Mouse (Mus musculus) midbrain, postnatal 0 days (tissue): ENCODE measurements at regions not wholly inside any gene's neighbourhood (a gene's known extent, or its start where the extent isn't known, plus 50 kb on each side); places are given as distances from the start of the nearest gene placed in this dataset.

Source experiments
- ATAC-seq: fragments of 200-750 bp; cut with Nextera tagmentation; 2 replicates; pipeline ENCODE4 v1.8.0; 2017; ENCODE audit warnings: moderate number of reproducible peaks, mild to moderate bottlenecking, moderate TSS enrichment, moderate library complexity; ENCODE audit not compliant: low FRiP score
- DNase-seq: peaks from one replicate; pipeline ENCODE4 v3.0.0-alpha.2; 2015; ENCODE audit warnings: low spot score
- H3K27ac ChIP-seq: fragments of 300-500 bp; sonication (generic); 2 replicates; pipeline ENCODE4 v1.5.1; 2014; ENCODE audit warnings: low read depth, mild to moderate bottlenecking, low read length, mixed read lengths
- H3K27me3 ChIP-seq: fragments of 300-500 bp; sonication (generic); 2 replicates; pipeline ENCODE4 v1.6.1; 2014; ENCODE audit warnings: low read length, control low read depth, mixed read lengths; ENCODE audit not compliant: insufficient read depth
- H3K36me3 ChIP-seq: fragments of 300-500 bp; sonication (generic); 2 replicates; pipeline ENCODE4 v1.6.1; 2014; ENCODE audit warnings: low read length, control low read depth, mixed read lengths; ENCODE audit not compliant: insufficient read depth
- H3K4me1 ChIP-seq: fragments of 300-500 bp; sonication (generic); 2 replicates; pipeline ENCODE4 v1.6.1; 2014; ENCODE audit warnings: mild to moderate bottlenecking, control low read depth, antibody characterized with exemption, low read length, mixed read lengths; ENCODE audit not compliant: insufficient read depth
- H3K4me2 ChIP-seq: fragments of 300-500 bp; sonication (generic); 2 replicates; pipeline ENCODE4 v1.6.1; 2014; ENCODE audit warnings: low read depth, mild to moderate bottlenecking, low read length, mixed read lengths; ENCODE audit not compliant: poor library complexity, severe bottlenecking
- H3K4me3 ChIP-seq: fragments of 300-500 bp; sonication (generic); 2 replicates; pipeline ENCODE4 v1.5.1; 2014; ENCODE audit warnings: low read depth, mild to moderate bottlenecking, low read length, moderate library complexity
- H3K9ac ChIP-seq: fragments of 300-500 bp; sonication (generic); replicated peaks from 2 replicates; pipeline ENCODE4 v1.6.1; 2014; ENCODE audit warnings: mild to moderate bottlenecking, low read length, moderate library complexity, mixed read lengths; ENCODE audit not compliant: poor library complexity, severe bottlenecking
- H3K9me3 ChIP-seq: fragments of 300-500 bp; sonication (generic); 2 replicates; pipeline ENCODE4 v1.6.1; 2016; ENCODE audit warnings: low read length, control low read depth
- CTCF ChIP-seq: IDR thresholded peaks from 2 replicates; pipeline ENCODE4 v1.5.1; 2016; ENCODE audit warnings: antibody characterized with exemption, mild to moderate bottlenecking
- WGBS: fragments of 180-500 bp; shearing (Covaris S2); extraction: QIAGEN DNeasy Blood & Tissue Kit; methylation state at CpG from one replicate; pipeline ENCODE4 v1.1.7; 2014; 5-methylcytosine and 5-hydroxymethylcytosine counted together

DNA sequence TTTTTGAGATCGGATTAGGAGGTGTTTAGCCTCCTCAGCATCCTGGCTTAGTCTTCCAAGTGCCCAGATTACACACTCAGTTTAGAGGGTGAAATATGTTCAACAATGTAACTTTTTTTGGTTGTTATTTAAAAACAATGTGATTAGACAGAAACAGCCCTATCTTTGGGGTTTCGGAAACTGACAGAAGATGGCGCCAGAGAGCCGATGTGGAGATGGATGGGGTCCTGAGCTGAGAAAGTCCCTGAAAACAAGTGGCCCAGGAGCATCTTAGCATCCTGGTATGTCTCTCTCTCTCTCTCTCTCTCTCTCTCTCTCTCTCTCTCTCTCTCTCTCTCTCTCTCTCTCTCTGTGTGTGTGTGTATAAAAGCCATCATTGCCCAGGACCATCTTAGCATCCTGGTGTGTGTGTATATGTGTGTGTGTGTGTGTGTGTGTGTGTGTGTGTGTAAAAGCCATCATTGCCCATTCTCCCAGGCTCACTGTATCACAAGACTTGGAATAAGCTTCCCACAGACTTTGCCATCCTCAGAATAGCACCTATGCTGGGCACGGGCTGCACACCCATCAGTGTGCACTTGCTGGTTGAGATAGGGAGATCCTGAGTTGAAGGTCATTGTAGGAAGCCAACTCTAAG lies 84.2 kb upstream of the Fam174b start:
- Histone ChIP-seq H3K27me3 (no peaks in the 10 kb centered on the region), H3K9me3 (no peaks in the 10 kb centered on the region), H3K27ac (no peak overlapping the region), H3K4me1 (no peaks in the 10 kb centered on the region), H3K4me2 (no peak overlapping the region), H3K36me3 (no peaks in the 10 kb centered on the region), H3K4me3 (no peak overlapping the region), H3K9ac (no peak overlapping the region)
- WGBS, result 27% methylated on average over 5 of the region's 5 CpGs
- peak; percentile 94 for TF ChIP-seq CTCF
- ATAC-seq, result no peak
- DNase-seq, result peak; percentile 76

DNA sequence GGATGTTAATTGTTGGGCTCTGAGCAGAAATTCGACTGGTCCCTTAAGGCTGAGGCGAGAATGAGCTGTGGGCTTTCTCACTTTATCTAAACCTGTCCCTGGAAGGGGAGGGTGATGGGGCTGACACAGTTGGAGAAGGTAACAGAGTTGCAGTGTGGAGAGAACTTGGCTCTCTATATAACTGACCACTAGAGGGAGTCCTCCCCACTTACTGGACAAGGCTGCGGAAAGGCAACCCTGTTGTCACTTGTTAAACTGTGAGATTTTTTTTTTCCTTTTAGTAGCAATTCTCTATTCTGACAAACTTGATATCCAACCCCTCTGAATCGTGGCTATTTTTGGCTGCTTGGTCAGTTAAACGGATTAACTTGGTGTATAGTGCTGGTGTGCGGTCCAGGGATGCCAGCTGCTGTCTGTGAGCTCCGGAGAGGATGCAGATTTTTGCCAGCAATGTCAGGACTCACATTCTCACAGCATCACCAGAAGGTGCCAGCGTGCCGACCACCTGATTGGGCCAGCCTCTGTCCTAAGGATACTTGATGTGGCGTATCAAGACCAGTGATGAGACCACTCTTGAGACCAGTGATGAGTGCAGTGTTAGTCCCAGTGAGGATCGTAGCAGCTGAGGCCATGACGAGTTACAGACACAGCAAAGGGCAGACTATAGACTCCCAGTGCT lies 85.8 kb upstream of the Fam174b start:
- ATAC-seq (peak; percentile 72), DNase-seq (peak; percentile 83)
- Histone ChIP-seq H3K4me2 (peak overlapping the region; percentile 26; the same call in 1 of the 2 replicates), H3K9ac (no peak overlapping the region), H3K36me3 (no peaks in the 10 kb centered on the region), H3K27ac (no peak overlapping the region), H3K27me3 (no peaks in the 10 kb centered on the region), H3K9me3 (no peaks in the 10 kb centered on the region), H3K4me1 (no peaks in the 10 kb centered on the region), H3K4me3 (no peak overlapping the region)
- TF ChIP-seq CTCF, result peak; percentile 91
- WGBS, result 18% methylated on average over 12 of the region's 12 CpGs

DNA sequence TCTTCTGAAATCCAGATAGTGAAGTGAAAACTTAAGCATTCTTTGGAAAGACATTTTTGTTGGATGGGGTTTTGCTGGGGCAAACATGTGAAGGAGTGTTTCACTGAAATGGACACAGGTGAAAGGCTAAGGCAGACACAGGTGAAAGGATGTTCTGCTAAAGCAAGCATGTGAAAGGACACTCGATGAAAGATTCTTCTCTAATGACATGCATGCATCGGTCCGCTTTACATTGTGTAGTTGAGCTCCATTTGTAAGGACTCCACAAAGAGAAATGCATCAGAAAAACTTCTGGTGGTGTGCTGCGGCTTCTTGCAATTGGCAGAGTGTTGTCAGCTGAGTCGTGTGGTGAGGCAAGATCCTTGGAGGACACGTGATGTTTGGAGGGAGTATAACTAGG lies 89.2 kb upstream of the Fam174b start:
- ATAC-seq, result no peak

DNA sequence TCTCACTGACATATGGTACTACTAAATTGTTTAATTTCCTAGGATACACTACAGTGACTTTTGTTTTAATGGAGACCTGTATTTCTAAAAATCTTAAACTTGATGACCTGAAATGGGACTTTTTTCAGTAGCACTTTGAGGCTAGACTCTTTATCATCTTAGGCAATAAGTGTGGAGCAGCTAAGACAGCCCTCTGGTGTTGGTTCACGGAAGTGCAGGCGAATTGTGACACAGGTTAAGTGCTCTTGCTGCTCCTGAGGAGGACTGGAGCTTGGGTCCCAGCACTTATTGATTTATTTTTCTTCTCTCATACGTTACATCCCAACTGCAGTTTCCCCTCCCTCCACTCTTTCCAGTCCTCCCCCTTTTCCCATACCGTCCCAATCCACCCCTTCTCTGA lies 92.1 kb upstream of the Fam174b start:
- no peaks in the 10 kb centered on the region for H3K36me3 ChIP-seq
- no peak overlapping the region for H3K27ac ChIP-seq
- no peaks in the 10 kb centered on the region for H3K27me3 ChIP-seq
- H3K4me3 ChIP-seq, result no peak overlapping the region
- WGBS, result 40% methylated on average over 4 of the region's 4 CpGs
- H3K9me3 ChIP-seq, result no peaks in the 10 kb centered on the region
- DNase-seq (peak; percentile 75), ATAC-seq (no peak)
- H3K4me1 ChIP-seq, result no peaks in the 10 kb centered on the region
- peak; percentile 77 for TF ChIP-seq CTCF
- H3K9ac ChIP-seq, result no peak overlapping the region
- H3K4me2 ChIP-seq, result no peak overlapping the region

More for the DNA sequence above, 89.2 kb upstream of the Fam174b start:
- Histone ChIP-seq H3K4me1 (no peaks in the 10 kb centered on the region), H3K4me3 (no peak overlapping the region), H3K36me3 (no peaks in the 10 kb centered on the region), H3K27me3 (no peaks in the 10 kb centered on the region), H3K9me3 (no peaks in the 10 kb centered on the region), H3K27ac (no peak overlapping the region), H3K9ac (no peak overlapping the region), H3K4me2 (no peak overlapping the region)
- WGBS, result 92% methylated on average over 6 of the region's 6 CpGs
- no peak for DNase-seq
- TF ChIP-seq CTCF, result no peak

DNA sequence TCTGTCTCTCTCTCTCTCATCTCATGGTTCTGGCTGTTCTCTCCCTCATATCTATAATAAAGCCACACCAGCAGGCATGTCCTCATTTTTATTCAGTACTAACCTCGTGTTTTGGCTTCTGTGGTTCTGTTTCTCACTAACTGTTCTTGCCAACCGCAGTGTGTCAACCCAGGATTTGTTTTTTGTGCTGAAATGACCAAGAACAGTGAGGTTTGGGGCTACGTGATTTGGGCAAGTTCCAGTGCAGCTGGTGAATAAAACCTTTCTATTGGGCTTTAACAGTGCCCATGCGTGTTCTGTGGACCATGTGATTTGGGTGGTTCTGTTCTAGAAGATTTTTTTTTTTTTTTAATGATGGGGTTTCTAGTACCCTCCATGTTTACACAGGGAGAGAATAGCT lies 93.0 kb upstream of the Fam174b start:
- ATAC-seq (peak; percentile 69; the same call in 1 of the 2 replicates), DNase-seq (peak; percentile 82)
- Histone ChIP-seq H3K9ac (no peak overlapping the region), H3K27ac (no peak overlapping the region), H3K36me3 (no peaks in the 10 kb centered on the region), H3K4me3 (no peak overlapping the region), H3K27me3 (no peaks in the 10 kb centered on the region), H3K4me2 (no peak overlapping the region), H3K4me1 (no peaks in the 10 kb centered on the region), H3K9me3 (no peaks in the 10 kb centered on the region)
- TF ChIP-seq CTCF, result no peak
- WGBS, result 54% methylated on average over 4 of the region's 4 CpGs

DNA sequence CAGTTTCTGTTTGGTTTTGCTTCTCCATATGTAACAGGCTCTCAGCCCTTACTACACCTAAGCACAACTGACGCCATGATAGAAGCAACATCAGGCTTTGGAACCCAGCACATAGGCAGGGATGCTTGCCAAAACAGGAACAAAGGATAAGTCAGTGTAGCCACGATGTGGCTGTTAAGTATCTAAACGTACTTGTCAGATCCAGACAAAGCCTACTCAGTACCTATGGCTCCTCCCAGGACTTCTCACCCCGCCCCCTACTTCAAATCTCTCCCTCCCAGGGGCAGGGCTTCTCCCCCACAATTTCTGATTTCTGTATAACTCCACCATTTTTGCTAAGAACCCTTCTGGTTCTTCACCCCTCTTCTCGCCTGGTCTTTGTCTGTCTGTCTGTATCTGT lies 93.4 kb upstream of the Fam174b start:
- Histone ChIP-seq H3K9me3 (no peaks in the 10 kb centered on the region), H3K36me3 (no peaks in the 10 kb centered on the region), H3K27me3 (no peaks in the 10 kb centered on the region), H3K9ac (no peak overlapping the region), H3K27ac (no peak overlapping the region), H3K4me1 (no peaks in the 10 kb centered on the region), H3K4me3 (no peak overlapping the region), H3K4me2 (no peak overlapping the region)
- 41% methylated on average over 5 of the region's 5 CpGs for WGBS
- ATAC-seq (peak; percentile 65), DNase-seq (peak; percentile 42)
- TF ChIP-seq CTCF, result no peak
